Mouse (Mus musculus) common myeloid progenitor, adult 5-6 weeks (primary cell): ENCODE data around the gene Htra3. TPM values are rescaled to one million over a fixed set of nuclear protein-coding genes. Genes with fewer than 3 reads are reported as not detected.

ENCODE experiments used
- ATAC-seq: replicated peaks from 2 replicates; pipeline ENCODE4 v1.8.0; 2016; ENCODE audit warnings: low read depth, mild to moderate bottlenecking, moderate TSS enrichment, inconsistent platforms; ENCODE audit not compliant: poor library complexity, severe bottlenecking
- total RNA-seq: library from RNA; stranded (forward); fragments of 200-1000, 187-1606 nt; gene quantifications from 2 replicates; pipeline ENCODE4 v1.2.3, GENCODE M21; 2017

Htra3 gene
- not detected in 2 replicates for total RNA-seq

DNA sequence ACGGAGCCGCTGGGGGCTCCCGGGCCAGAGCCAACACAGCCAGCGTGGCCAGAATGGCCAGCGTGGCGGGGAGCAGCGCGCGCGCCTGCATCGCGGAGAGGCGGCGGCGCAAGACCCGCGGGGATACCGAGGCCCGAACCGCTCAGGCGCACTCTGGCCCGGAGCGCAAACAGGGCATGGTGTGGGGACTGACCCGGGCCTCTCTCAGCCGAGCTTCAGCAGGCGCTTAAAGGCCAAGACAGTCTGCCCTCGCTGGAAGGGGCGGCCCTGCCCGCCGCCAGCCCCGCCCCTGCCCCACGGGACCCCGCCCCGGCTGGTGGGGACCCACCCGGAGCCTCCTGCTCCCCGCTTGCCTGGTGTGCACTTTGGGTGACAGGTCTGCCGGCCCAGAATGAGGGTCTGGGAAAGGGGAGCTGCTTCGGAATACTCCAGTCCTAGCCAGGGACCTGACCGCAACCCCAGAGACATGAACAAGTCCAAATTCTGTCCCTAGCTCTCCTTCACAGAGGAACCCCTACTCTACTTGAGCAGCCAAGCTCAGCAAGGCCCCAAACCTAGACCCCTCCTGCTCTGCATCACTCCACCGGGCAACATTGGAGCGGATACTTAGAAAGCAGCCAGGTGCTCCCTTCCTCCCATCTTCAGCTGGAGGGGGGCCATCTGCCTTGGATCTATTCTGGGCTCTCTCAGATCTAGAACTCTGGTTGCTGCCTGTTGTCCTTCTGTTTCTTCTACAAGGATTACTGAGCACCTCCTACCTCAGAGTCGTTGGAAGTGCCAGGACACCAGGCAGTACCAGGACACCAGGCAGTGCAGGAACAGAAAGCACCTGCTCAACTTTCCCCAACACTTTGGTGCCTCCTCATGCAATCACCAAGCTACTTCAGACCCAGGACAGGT lies at the start of gene Htra3:
Gene Htra3, minus strand, starts transcription at position 527 of the 900 bp plus-strand sequence.
- ATAC-seq: no peak; the same call in 1 of the 2 replicates

DNA sequence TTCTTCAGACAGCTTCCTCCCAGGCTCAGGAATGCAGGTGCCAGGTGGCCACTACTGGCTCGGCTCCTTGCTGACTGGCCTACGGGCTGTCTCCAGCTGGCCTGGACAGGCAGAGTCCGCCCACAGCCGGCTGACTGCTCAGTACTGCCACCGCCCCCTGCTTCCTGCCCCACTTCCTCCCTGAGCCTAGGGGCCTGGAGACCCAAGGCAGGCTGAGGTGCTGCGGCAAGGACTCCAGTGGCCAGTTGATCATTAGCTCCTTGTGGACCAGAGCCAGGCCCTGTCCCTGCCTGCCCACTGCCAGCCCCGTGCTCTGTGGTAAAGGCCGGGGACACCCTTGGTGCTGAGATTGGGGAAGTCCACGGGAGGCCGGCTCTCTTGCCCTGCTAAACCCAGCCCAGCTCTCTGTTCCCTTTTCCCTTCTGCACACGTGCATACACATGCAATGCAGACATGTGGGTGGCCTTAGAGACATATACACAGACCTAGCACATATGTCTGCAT lies 49.4 kb upstream of the Htra3 start:
- peak; percentile 85 for ATAC-seq

DNA sequence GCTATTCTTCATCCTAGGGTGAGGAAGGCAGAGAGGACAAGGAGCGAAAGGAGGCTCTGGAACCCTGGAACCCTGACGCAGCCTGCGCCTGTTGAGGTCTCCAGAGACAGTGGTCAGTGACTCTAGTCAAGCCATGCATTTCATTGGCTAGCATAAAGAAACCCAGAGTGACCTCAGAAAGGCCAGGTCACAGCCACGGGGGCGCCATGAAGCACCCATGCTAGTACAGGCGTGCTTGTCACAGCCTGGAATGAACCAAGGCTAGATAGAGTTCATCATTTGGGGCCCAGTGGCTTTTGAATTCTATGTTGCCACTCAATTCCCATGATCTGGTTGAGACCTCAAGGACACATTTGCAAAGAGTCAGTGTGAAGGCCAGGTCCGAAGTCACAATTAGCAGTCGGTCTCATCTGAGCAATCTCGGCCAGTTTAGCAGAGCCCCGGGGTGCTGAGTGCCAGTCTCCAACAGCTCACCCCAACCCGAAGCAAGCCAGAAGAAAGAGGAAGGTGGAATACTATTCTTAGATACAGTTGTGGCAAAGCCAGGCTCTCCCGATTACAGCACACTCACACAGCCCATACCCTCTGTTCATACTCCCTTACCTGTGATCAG lies 48.9 kb upstream of the Htra3 start:
- ATAC-seq: peak; percentile 62

DNA sequence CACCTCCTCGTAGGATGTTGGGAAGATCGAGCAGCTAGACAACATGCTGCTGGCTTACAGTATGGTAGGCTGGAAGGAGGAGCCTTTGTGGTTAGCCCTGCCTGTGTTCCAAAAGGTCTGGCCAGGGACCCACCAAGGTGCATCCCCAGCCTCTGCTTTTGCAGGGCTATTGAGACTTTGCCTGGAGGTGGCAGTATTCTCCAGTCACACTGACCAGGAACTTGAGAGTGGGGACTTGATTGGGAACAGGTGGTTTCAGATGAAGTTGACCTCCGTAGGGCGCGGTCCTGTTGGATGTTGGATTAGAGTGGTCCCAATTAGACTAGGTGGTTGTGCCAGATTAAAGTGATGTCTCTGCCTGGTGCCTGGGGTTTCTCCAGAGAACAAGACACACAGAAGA lies 47.9 kb upstream of the Htra3 start:
- ATAC-seq: no peak

DNA sequence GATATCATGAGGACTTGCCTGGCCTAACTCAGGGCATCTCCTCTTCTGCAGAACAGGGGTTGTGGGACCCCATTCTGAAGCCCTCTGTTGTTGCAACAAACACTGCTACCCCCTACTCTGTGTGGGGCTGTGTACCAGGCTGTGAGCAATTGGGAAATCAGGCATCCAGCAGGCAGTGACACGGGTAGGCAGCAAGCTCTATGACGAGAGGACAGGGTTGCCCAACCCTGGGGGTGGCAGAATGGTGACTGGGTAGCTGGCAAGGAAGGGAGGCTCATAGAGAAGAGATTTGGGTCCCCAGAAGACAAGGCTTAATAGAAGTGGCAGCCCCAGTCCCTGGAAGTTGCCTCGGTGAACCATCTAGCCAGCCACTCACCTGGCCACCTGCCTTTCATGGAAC lies 46.3 kb upstream of the Htra3 start:
- no peak for ATAC-seq

DNA sequence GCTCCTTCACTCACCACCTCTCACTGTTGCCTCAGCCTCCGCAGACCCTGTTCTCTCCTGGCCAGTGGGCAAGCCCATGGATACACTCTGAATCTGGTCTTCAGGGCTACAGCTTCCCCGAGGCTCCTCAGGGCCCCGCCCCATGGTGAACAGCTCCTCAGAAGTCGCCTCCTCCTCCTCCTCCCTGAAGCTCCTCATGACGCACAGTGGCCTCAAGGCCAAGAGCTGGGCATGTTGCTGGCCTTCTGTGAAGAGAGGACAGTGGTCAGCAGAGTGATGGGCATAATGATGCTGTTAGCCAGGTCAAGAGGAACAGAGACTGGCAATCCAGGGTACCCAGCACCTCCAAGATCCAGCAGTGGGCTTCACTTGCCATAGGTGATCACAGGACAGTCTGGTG lies 44.3 kb upstream of the Htra3 start:
- no peak for ATAC-seq

DNA sequence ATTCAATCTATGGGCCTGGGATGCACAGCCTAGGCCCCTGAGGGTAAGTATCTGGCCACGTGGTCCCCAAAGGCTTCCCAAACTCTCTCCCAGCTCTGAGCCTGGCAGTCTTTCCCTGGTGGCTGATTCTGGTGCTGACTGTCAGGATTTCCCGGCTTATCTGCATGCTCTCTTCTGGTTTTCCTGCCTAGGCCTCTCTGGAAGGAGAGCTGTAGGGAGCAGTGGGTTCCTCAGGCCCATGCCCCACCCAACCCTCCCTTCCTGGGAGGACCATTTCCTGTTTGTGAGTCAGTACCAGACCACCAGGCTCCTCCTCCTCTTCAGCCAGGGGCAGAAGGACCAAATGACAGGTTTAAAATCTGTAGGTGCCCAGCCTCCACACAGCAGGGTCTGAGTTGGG lies 43.1 kb upstream of the Htra3 start:
- 0 out of 2 replicates have a peak, but pooled peaks have one; percentile 13 for ATAC-seq

DNA sequence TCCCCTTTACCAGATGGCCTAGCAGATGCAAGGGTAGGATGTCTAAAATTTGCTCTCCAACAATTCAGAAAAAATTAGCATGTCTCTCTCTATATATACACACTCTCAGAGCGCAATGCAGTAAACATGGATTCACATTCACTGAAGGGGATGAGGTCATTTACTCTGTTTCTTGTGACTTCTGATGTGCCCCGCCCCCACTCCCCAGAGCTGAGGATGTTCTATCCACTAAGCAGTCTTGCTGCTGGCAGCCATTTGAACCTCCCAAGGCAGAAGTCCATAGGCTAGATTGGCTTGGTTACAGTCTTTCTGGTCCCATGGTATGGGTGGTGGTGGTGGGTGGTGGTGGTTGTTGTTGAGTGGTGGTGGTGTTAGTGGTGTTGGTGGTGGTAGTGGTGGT lies 42.4 kb upstream of the Htra3 start:
- ATAC-seq: no peak

DNA sequence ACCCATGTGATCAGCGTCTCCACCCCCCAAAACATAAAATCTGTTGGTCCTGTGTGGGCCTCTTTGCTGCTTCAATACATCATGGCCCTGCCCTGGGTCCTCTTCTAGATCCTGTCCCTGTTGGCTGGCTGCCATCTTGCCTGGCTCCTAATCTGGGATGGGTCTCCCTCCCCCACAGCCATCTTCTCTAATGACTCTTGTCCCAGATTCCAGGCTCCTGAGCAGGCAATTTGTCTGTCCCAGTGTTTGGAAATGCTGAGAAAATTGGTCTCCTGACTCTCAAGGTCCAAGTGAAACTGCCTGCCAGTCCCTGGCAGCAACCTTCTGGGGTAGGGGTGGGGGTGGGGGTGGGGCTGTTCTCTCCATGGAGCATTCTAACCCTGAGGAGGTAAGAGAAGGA lies 40.3 kb upstream of the Htra3 start:
- ATAC-seq: no peak

DNA sequence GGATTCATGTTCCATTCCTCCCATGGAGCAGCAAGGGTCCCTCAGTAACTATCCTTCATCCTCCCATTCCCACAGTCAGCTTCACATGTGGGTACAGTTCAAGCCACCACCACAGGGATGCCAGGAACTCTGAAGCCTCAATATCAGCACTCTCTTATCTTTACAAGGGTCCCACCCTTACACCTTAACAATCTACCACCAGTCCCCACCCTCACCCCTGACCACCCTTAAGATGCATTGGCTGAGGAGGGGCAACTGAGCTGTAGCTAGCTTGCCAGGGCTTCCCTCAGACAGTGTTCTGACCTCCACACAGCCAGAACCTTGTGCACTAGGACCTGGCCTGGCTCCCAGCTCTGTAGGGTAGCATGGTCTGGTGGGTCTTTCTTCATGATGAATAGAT lies 39.8 kb upstream of the Htra3 start:
- ATAC-seq: no peak

DNA sequence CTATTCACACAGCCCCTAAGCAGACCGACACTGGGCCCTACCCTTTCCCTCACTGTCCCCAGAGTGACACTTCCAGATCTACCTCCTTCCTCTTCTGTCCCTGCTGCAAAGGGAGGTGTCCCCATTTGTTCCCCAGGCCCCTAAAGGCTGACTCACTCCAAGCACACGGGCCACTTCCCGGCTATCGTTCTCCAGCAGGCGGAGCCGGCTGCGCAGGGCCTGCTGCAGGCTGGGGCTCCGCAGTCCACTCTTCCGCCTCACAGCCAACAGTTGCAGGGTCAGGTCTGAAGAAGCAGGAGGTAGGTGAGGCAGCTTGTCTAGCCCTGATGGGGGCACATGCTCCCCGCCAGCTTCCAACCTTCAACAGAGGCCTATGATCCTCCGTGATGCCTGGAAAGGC lies 39.2 kb upstream of the Htra3 start:
- ATAC-seq: no peak

DNA sequence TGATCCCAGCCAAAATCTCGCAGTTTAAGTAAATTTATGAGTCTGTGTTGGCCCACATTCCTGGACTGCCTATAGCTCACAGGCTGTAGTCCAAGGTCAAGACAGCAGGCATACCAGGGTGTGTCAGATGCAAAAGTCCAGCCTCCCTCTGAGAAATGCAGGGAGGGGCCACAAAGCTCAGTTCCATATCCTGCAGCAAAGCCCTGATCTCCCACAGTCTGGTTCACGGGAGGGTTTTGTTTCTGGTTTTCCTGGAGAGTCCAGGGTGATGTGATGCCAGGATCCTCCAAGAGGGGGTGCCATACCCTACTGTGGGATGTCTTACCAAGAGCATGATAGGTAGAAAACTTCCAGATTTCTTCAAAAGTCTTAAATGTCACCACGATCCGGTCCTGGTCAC lies 38.4 kb upstream of the Htra3 start:
- ATAC-seq: no peak

DNA sequence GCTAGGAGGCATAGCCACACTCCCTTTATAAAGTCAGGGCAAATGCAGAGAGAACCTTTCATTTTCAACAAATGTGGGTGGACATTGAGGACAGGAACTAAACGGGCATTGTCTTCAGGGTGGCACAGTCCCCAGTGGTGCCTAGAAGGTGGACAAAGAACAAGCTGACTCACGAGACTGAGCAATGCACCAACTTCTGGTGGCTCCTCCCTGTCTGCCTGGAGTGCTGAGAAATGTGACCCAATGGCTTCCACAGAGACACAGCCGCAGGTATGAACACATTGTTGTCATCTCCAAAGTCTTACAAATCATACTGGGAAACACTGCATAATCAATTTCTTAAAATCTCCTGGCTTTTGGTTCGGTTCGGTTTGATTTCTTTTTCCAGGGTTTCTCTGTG lies 37.9 kb upstream of the Htra3 start:
- ATAC-seq: no peak

DNA sequence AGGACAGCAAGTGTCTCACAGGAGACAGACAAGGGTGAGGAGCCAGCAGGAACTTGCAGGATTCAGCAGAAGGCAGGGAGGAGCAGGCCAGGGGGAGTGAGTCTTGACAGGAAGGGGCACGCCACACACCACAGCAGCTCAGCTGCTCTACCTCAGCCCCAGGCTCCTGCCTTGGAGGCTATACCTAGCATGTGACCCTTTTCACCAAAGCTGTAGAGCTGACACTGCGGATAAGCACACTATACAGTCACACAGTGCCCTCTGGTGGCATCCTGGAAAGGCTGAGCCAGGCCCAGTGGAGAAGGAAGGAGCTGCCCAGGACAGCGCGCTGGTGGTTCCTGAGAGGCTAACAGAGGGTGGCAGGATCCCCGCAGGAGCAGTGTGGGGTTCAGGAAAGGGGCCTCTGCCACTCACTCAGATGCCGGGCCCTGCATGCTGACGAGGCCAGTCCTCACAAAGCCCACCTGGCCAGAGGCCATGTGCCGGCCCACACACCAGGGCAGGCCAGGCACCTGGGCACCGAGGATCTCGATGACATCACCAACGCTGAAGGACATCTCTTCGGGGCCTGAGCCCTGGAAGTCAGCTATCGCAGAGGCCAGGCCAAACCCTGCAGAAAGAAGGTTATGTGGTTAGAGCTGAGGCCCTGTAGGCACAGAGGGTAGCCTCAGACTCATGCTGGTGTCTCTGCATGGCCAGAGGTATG lies 34.2 kb upstream of the Htra3 start:
- ATAC-seq: peak; percentile 95

DNA sequence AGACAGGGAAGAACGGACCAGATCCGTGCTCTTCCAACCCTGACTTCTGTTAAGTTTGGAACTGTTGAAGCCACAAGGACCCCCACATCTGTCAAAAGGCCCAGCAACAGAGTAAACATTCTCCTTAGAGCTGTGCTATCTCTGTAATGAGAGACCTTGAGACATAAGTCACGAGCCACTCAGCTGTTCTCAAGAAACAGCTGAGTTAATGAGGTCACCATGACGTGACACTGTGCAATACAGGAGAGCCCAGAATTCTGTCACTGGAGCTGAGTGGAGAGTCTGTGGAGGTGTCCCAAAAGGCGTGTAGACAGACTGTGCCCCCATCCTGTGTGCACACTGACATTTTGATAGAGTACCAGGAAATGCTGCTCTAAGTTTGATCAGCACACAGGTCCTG lies 32.9 kb upstream of the Htra3 start:
- no peak for ATAC-seq

DNA sequence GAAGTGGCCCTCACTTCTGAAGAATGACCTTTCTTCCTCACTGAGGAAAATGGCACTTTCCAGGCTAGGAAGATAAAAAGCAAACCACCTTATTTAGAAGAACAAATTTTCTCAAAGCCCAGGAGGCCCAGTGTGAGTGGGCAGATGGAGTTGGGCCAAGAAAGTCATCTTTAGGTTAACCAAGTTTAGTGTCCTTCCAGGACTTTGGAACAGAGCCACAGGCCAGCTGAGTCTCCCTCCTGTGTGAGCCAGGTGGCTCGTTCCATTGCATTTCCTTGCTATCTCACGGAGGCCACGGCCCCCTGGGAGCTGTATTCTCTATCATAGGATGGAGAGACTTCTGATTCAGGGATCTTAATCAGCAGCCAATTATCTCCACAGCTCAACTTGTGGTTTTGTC lies 31.3 kb upstream of the Htra3 start:
- no peak for ATAC-seq

DNA sequence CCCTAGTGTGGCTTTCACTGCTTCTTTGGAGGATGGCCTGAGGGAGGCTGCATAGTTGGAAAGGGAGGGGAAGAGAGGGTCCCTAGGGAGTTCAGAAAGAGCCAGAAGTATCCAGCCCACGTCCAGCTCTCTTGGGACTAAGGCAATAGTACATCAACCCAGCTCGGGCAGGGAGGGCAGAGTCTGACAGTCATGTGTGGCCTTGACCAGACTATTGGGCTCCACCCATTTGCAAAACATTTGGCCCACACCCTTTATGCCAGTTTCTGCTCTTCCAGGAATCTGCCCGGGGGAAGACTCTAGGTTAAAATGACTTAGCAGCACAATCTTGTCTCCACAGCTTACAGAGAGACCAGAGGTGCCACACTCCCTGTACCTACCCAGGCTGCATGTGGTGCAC lies 30.9 kb upstream of the Htra3 start:
- ATAC-seq: no peak

DNA sequence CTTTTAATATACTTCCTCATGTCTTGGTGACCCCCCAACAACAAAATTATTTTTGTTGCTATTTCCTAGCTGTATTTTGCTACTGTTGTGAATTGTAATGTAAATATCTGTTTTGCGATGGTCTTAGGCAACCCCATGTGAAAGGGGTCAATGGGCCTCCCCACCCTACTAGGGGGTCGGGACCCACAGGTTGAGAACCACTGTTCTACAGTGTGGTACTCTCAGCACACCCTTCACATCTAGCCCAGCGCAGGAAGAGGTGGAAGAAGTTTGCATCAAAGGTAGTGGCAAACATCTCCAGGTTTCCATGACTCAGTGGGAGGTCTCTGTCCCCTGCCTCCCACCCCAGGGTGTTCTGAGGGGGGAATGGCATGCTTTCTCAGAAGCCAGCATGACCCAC lies 25.8 kb upstream of the Htra3 start:
- no peak for ATAC-seq

DNA sequence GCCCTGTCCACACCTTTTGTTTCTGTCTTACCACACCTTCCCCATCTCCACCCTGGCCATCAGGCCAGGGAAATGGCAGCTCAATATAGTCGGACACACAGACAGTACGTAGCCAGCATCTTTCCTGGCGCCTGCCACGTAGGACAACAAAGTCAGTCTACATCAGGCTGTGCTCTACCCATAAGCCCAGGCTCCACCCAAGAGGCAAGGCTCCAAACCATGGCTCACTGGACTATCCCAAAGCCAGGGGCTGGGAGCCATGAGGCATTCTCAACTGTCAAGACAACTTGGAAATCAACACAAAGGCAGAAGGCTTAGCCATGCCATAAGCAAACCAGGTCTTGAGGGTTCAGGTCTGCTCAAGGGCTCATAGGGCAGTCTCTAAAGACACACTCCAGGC lies 24.2 kb upstream of the Htra3 start:
- no peak for ATAC-seq

DNA sequence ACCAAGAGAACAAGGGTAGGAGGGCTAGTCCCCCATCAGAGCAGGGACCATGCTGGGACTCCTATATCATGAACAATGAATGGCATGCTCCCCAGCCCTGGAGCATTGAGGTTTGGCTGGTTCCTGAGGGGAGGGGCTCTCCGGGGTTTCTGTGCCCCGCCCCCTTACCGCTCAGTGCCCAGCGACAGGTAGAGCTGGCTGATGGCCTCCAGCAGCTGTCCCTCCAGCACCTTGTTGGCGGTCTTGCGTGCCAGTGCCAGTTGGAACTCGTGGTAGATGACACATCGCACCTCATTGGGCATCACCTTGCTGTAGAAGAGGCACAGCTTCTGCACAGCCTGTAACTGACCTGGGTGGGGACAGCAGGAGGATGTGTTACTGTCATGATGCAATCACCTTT lies 23.6 kb upstream of the Htra3 start:
- no peak for ATAC-seq

DNA sequence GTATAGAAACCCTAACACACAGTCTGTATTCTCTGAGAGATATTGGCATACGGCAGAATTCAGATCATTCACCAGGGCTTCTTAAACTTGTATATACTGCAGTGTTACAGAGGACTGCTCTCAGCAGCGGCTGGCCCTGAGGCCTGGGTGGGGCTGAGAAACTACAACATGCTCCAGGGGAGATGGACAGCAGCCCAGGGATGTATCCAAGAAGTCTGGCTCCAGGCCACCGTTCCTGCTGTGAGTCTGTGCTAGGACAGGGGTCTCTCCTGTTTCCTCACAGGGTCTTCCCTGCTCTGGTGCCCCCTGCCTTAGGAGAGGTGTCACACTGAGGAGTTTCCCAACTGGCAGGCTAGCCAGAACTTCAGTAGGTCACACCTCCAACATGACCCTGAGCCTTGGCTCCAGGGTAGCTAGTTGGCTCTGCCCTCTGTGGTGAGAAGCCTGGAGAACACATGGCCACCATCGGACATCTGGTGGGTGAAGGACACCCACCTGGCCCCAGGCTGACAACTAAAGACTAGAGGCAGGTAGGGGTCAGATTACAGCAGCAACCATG lies 23.1 kb upstream of the Htra3 start:
- ATAC-seq: no peak
